Mouse (Mus musculus): ENCODE measurements around the gene Aoc1. TPM values are rescaled to one million over a fixed set of nuclear protein-coding genes. Genes with fewer than 3 reads are reported as not detected.
"Not testable (repeated sequence)": the region's sequence is repeated elsewhere in the genome, so short reads cannot be mapped to it uniquely, and the experiment has no call there.

Gene Aoc1
- total RNA-seq, 2 experiments from 2014 or later, result not detected

GRCm38 (mm10) chr6:48860130-48860815 lies 12.4 kb upstream of the Aoc1 start:
- intact Hi-C loops (cut with DNase I), result loop anchor here (1.0 kb wide), 1 partner anchor 95 kb away; no protein-coding TSS in a partner anchor
- DNase-seq, result peak; percentile 41 to 68

- intact Hi-C loops (cut with DNase I), result loop anchor here (1.0 kb wide), 1 partner anchor 94 kb away; no protein-coding TSS in a partner anchor
- no peak for DNase-seq
Measured at GRCm38 (mm10) chr6:48860851-48861250, 11.8 kb upstream of the Aoc1 start.

DNA sequence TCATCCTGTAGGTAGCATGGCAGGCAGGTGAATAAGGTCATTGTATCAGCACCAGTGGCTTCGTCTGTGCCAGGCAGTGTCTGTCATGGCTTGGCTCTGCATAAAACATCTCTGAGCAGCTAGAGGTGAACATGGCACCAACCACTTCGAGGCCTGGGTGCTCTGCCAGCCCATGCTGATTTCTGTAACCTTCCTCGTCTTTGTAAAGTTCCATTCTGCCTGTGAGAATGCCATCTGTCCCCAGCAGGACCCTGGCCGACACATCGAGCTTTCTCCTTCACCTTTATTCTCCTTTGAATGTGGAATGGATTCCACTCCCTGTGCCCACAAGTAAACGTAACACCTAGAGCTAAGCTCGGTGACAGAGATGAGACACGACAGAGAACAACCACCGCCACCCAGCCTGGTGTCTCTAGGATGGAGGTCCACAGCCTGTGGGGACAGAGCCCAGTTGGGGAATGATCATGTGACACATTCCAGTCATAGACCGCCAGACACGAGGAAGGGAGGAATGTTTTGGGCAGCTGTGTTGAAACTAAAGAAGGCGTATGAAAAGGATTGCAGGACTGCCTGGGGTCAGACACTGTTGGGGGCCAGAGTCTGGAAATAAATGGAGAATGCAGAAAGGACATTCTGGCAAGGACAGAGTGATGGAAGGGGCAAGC lies 10.9 kb upstream of the Aoc1 start:
- no peak for DNase-seq
- intact Hi-C loops (cut with DNase I), result no loop called here

DNA sequence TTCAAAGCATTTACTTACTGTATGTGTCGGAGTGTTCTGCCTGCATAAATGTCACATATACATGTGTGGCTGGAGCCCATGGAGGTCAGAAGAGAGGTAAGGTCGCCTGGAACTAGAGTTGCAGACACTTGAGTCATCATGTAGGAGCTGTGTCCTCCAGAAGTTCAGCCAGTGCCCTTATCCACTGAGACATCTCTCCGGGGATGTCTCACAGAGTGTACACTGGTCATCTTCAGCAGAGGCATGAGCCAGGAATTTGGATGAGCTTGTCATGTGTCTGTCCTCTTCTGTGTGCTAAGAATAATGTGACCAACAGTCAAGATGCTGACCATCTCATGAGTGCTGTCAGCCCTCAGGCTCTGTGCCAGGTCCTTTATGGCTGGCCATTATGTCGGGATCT lies 9.9 kb upstream of the Aoc1 start:
- DNase-seq, result no peak
- intact Hi-C loops (cut with DNase I), result no loop called here

- DNase-seq, result no peak
- intact Hi-C loops (cut with DNase I), result no loop called here
Measured at GRCm38 (mm10) chr6:48863488-48863887, 9.2 kb upstream of the Aoc1 start.

DNA sequence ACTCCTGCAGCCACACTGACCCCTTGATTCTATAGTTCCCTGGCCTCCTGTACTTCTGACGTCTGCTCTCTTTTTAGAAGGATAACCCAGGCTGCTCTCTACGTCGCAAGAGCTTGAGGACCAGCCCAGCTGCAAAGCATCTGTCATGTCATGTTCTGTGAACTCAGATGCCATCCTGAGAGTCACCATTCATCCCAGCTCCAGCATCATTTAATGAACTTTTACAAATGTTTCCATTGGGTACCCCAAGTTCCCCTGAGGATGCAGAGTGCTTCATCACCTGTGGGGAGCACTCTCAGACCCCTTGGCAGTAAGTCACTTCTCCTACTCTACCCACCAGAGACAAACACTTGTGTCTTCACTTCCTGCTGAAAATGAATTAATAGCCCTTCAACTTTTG lies 8.5 kb upstream of the Aoc1 start:
- no peak for DNase-seq
- intact Hi-C loops (cut with DNase I), result no loop called here

- DNase-seq, result no peak
- intact Hi-C loops (cut with DNase I), result no loop called here
Measured at GRCm38 (mm10) chr6:48864723-48865122, 8.0 kb upstream of the Aoc1 start.

- intact Hi-C loops (cut with DNase I), result no loop called here
- no peak for DNase-seq
Measured at GRCm38 (mm10) chr6:48865152-48865745, 7.4 kb upstream of the Aoc1 start.

DNA sequence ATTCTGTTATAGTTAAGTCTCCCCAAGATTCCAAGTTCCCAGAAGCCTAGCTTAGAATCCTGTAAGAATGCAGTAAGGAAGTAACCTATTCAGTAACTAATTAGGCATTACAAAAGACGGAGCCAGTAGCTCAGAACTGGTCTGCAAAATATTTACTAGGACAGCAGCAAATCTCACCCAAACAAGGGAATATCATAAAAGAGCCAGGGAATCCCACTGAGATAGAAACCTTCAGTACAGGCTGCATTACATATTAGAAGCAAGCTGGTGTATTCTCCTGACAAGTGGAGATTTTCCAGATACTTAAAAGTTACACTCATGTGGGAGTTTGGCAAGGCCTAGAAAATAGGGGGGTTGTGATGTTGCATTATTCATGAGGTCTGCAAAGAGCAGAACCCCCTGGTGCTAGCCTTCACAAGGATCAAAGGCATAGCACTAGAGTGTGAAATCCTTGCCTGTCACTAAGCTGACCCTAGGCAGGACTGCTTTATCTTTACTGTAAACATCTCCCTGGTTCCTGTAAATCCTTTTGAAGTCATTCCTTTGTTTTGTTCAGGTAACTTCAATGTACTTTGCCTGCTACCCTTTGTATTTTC lies 6.2 kb upstream of the Aoc1 start:
- DNase-seq; intact Hi-C loops (cut with DNase I): not testable (repeated sequence)

DNA sequence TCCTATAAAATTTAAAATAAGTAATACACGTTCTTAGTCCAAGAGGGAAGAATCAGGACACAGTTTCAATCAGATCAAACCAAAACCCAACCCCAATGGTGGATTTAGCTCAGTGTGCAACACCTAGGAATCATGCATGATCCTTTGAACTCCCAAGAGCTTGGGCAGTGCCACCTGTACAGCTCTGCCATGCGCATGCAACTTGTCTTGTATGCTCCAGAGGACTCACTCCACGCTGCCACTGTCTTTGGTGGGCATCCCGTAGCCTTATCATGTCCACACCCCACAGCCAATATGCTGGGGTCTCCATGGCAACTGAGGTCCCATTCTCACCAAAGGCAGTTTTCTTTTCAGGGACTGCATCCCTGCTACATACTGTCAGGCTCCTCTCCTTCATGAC lies 5.5 kb upstream of the Aoc1 start:
- DNase-seq, result no peak
- intact Hi-C loops (cut with DNase I), result no loop called here

DNA sequence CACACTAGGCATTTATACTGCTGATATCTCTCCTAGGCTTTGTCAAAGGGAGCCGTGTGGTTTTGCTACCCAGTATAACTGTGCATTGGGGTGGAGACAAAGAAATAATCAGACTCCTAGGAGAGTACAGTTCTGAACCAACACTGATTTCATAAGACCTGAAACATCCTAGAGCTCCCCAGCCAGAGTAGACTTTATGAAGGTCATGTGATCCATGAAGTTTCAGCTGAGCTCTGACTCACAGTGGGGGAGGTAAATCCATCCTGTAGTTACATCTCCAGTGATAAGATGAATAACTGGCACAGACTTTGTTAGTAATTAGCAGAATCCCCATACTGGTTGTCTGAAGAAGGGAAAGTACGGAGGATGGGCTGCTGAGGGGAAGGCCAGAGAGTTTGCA lies 2.9 kb upstream of the Aoc1 start:
- intact Hi-C loops (cut with DNase I), result no loop called here

DNA sequence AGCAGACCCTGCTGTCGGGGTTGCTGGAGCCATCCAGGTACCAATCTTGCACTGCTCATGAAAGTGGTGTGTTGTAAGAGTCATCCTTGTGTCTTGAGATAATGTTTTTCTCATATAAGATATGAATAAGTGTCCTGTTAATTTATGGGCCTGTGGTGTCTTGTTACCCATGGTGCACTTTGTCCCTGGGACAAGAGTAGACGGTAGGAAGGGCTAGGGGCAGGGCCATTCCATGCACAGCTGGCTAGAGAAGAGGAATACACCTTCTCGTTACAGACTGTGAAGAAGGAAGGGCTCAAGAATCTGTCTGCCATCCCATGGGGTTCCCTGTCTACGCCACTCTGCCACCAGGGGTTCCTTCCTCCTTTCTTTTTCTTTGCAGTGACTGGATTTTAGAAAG lies 1.9 kb downstream of the Aoc1 start:
- intact Hi-C loops (cut with DNase I), result no loop called here
- no peak for DNase-seq

More for the DNA sequence above, 2.9 kb upstream of the Aoc1 start:
- DNase-seq, result no peak

- DNase-seq, result no peak
- intact Hi-C loops (cut with DNase I), result no loop called here
Measured at GRCm38 (mm10) chr6:48875515-48875914, 2.8 kb downstream of the Aoc1 start.

- intact Hi-C loops (cut with DNase I), result no loop called here
- DNase-seq, result no peak
Measured at GRCm38 (mm10) chr6:48876510-48877135, 3.9 kb downstream of the Aoc1 start.

DNA sequence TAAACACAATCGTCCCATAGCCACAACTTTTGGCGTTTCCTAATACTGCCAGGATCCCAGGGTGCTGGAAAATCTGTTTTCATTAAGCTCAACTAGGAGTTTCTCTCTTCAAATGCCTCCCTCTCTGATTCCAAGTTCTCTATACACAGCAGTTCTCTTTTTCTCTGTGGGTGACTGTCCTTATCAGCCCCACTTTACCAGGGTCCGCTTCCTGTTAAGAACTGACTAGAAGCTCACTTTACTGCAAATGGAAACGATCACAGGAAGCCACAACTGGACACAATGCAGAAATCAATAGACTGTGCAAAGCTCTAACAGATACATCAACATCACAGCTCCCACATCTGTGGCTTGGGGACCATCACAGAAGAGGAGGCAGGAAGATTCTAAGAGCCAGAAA lies 21.5 kb downstream of the Aoc1 start:
- intact Hi-C loops (cut with DNase I), result no loop called here

GRCm38 (mm10) chr6:48894938-48895818 lies 22.5 kb downstream of the Aoc1 start:
- intact Hi-C loops (cut with DNase I), result no loop called here

More for the DNA sequence above, 21.5 kb downstream of the Aoc1 start:
- no peak for DNase-seq

GRCm38 (mm10) chr6:48895941-48896340 lies 23.2 kb downstream of the Aoc1 start:
- DNase-seq, result no peak
- intact Hi-C loops (cut with DNase I), result no loop called here

More at GRCm38 (mm10) chr6:48894938-48895818, 22.5 kb downstream of the Aoc1 start:
- DNase-seq, result no peak

- intact Hi-C loops (cut with DNase I), result no loop called here
Measured at GRCm38 (mm10) chr6:48896956-48897355, 24.3 kb downstream of the Aoc1 start.

DNA sequence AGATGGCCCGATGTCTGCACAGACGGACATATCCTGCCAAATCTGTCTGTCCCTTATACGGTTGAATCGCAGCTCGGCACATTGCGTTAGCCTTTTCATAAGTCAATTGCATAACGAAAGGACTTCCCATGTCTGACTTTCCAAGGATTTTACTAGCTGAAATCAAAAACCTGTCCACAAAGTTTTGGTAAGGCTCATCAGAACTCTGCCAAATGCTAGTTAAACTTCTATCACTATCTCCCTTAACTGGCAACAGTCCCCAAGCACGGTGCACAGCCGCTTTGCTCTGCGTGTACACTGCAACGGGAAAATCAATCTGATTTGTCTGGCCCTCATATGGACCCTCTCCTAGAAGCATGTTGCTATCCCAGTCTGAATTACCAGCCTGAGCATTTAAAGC lies 28.6 kb downstream of the Aoc1 start:
- DNase-seq; intact Hi-C loops (cut with DNase I): not testable (repeated sequence)

More at GRCm38 (mm10) chr6:48896956-48897355, 24.3 kb downstream of the Aoc1 start:
- DNase-seq, result no peak
